Mouse (Mus musculus): Measurements from ENCODE around the gene Fam20a.

DNA sequence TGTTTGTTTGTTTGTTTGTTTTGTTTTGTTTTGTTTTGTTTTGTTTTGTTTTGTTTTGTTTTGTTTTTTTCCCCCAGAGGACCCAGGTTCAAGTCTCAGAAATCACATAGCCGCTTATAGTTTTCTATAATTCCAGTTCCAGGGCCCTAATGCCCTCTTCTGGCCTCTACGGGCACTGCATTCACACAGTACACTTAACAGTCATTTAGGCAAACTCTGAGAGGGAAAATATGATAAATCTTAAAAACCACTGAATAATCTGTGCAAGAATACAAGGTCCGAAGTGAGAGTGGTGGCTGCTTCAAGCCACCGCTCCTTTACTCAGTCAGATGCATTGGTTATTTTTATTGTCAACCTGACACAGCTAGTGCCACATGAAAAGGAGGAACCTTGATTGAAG, 94.4 kb downstream of the Fam20a start:
- TF ChIP-seq CTCF (IDR thresholded peaks at IDR 0.05; ENCODE audit: control insufficient read depth, insufficient read depth, low read length) = no peak
- no peak for TF ChIP-seq POLR2A (IDR thresholded peaks at IDR 0.05; ENCODE audit: borderline replicate concordance, control insufficient read depth, low read depth, low read length)
